Mouse (Mus musculus) bone marrow macrophage, adult 2 months (primary cell): ENCODE measurements at regions not wholly inside any gene's neighbourhood (a gene's known extent, or its start where the extent isn't known, plus 50 kb on each side); places are given as distances from the start of the nearest gene placed in this dataset.

ENCODE experiments used
- CTCF ChIP-seq: IDR thresholded peaks from 2 replicates; pipeline ENCODE4 v1.5.1; 2012; ENCODE audit warnings: low read depth, mild to moderate bottlenecking, low read length, moderate library complexity
- POLR2A ChIP-seq: IDR thresholded peaks from 2 replicates; pipeline ENCODE4 v1.6.1; 2012; ENCODE audit warnings: mild to moderate bottlenecking, low read depth, low read length, borderline replicate concordance

- no peak for TF ChIP-seq POLR2A
- no peak for TF ChIP-seq CTCF
Measured at GRCm38 (mm10) chr14:54056691-54057090, 197.2 kb downstream of the Dad1 start.
